Mouse (Mus musculus) naive thymus-derived CD4-positive, alpha-beta T cell, adult 2 months (primary cell): ENCODE results near the gene Vps41.
A peak's percentile ranks its signal among the peaks of the same experiment; 100 is the strongest.

Experiments
- DNase-seq: peaks from one replicate; pipeline ENCODE4 v3.0.0-alpha.2; 2011; ENCODE audit warnings: low read depth

Vps41 gene

GRCm38 (mm10) chr13:18717185-18717584 is at the start of gene Vps41:
Gene Vps41, plus strand, starts transcription at chr13:18717286.
- peak; percentile 89 for DNase-seq

GRCm38 (mm10) chr13:18698518-18699065 is 18.5 kb upstream of the Vps41 start:
- no peak for DNase-seq

- no peak for DNase-seq
Observed at GRCm38 (mm10) chr13:18711685-18712084, 5.4 kb upstream of the Vps41 start.

DNA sequence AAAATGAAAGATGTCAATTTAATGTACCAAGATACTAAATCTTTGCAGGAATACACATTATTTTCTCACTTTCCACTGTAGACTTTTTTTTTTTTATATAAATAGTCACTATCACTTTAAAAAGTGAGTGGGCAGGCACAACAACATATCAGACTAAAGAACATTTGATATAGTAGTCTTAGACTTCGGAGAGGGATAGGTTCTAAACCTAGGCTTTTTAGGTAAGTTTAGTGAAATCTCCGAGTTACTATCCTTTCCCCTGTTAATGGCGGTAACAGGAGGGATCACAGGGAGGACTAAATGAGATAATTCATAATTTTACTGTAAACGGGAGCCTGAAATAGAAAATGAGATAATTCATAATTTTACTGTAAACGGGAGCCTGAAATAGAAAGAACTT is 379 bp upstream of the Vps41 start:
- DNase-seq = no peak

DNA sequence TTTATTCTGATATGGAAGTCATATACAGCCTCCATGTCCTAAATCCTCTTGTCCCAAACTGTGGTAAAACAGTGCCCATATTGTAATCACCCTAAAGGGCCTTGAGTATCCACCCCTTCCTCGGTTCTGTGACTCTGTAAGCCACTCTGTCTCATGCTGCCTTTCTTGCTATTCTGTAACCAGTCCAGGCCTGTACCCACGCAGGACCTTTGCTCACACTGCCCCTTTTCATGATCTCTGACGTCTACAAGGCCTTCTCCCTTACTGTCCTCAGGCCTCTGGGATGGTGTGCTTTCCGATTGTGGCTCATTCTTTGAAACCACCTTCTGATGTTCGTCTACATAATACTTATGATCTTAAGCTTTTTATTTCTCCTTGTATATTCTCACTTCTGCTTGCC is 1.4 kb downstream of the Vps41 start:
- DNase-seq = no peak

GRCm38 (mm10) chr13:18730666-18731065 is 13.6 kb downstream of the Vps41 start:
- DNase-seq = no peak

DNA sequence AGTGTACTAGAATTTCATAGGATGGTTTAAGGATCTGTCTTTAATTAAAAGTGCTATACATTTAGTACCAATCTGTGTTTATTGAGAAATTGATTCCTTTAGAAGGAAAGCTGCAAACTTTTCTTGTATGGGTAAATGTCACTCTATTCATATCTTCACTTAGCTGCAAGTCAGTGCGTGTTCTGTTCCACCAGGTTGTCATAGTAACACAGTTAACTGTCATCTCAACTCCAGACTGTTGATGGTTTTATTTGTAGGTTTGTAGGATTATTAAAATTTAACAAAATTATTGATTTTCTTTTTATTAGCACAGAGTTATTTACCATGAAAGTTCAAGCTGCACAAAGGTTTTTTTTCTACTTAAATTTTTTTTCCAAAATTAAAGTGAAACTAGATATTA is 19.5 kb downstream of the Vps41 start:
- DNase-seq = no peak

DNA sequence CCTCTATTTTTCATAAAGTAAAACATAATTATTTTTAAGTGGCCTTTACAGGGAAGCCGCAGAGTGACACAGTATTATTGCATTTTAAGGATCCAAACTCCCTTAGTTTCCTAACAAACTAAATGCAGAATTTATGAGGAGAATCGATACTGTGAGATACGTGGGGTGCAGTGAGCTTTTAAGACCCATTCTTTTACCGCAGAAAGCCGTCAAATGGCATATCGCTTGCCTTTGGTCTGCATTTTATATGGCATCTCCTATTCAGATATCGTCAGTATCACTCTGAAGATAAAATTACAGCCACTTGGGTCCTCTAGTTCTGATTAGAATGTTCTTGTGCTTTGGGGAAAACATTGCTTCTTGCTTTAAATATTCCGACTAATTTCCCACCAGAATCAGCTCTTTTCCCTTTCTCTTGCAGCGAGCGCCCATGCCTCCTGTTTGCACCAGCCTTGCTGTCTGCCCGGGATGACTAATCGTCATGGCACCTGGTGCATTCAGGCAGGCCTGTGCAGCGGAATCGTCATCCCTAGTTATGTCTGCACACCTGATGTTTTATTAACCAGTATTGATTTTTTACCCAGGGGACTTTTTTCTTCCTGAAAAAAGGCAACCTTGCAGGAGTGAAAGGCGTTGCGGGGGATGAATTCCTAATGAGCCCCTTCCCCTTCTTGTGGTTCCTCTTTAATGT is 26.6 kb downstream of the Vps41 start:
- no peak for DNase-seq

- DNase-seq = no peak
Observed at GRCm38 (mm10) chr13:18744266-18744652, 27.2 kb downstream of the Vps41 start.

- no peak for DNase-seq
Observed at GRCm38 (mm10) chr13:18757958-18758357, 40.9 kb downstream of the Vps41 start.

GRCm38 (mm10) chr13:18759361-18760056 is 42.4 kb downstream of the Vps41 start:
- DNase-seq = no peak

GRCm38 (mm10) chr13:18761452-18761851 is 44.4 kb downstream of the Vps41 start:
- DNase-seq = no peak

DNA sequence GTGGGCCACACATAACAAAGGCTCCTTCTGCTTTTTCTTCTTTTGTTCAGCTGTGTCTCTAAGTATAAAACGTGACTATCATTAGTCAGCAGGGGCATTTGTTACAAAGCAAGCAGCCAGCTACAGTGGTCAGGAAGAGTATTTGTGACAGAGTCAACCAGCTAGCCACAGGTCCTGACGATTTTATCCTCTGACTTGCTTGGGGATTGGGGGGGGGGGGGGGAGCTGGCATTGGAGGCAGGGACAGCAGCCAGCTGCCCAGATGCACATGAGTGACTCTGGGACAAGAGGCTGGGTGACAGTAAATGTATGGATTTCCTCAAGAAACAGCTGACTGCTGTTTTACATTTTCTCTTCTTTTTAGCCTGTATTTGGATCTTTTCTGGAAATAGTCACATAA is 50.8 kb downstream of the Vps41 start:
- DNase-seq = no peak

DNA sequence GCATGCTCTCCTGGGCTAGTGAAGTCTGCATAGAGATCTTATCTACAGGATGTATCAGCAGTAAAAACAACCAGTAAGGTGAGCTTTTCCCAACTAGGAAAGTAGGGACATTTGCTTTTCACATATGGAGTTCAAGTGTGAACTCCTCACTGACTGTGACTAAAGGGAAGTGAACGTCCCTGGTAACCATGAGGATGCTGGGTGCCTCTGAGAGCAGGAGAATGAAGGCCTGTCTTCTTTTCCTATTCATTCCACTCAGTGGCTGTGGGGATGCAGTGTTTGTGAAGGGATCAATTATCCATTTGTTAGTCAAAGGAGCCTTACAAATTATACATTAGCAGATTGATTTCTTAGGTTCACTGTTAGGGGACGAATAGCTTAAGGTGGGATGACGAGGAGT is 51.4 kb downstream of the Vps41 start:
- DNase-seq = no peak

DNA sequence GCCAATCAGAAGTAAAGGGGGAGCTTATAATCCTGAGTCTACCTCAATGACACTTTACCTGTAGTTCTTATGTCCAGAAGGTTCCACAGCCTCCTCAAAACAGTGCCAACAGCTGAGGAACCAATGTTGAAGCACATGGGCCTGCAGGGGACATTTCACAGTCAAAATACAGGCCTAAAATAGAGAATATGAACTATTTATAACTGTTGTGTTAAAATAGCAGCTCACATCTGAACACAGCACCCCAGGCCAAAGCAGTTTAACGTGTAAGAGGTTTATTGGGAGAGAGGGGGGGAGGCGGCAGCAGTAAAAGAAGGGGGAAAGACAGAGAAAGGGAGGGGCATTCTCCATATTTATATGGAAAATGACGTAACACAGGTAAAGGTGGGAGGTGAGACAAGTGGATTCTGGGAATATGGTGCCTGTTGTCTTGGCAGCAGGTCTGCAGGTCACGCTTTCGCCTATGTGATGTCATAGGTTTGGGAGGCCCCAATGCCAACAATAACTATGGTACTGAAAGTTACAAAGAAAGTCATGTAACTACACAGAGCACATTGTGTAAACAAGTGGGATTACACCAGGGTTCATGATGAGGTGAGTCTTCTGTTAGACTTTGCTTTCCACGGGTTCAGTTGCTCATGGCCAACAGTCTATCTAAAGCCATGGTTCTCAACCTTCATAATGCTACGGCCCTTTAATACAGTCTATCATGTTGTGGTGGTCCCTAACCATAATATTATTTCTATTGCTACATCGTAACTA is 56.5 kb downstream of the Vps41 start:
- no peak for DNase-seq

DNA sequence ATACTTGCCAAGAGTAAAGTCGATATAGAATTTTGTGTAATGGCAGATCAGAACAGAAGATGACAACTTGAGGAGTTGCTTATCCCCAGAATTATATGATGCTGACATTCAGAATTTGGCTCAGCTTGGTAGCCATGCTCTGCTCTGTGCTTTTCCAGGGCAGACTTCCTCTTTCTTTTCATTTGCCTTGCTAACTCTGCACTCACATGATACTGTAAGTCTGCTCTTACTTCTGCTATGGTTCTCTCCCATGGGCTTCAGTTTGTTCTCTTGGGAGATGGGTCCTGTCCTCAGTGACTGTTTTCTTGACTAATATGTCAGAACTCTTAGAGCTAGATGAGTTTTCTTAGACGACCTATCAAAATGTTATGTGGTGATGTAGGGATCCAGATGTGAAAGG is 64.2 kb downstream of the Vps41 start:
- DNase-seq = no peak

- no peak for DNase-seq
Observed at GRCm38 (mm10) chr13:18785702-18786101, 68.6 kb downstream of the Vps41 start.

DNA sequence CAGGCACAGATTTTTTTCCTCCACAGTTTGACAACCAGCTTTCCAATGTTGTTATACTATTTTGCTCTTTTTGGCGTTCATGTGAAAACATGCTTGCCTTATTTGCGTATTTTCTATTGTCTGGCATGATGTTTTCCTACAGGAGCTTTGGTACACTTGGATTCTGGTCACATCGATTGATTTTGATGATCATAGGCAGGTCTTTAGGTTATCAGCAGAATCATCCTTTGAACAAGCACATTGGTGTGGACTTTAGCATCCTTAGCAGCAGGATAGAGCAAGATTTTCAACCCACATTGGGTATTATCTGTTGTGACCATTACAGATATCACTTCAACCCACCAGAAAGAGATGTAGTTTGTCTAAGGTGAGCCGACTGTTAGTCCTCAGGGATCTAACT is 71.0 kb downstream of the Vps41 start:
- no peak for DNase-seq

GRCm38 (mm10) chr13:18788689-18789088 is 71.6 kb downstream of the Vps41 start:
- DNase-seq = no peak

- no peak for DNase-seq
Observed at GRCm38 (mm10) chr13:18789662-18790061, 72.6 kb downstream of the Vps41 start.

DNA sequence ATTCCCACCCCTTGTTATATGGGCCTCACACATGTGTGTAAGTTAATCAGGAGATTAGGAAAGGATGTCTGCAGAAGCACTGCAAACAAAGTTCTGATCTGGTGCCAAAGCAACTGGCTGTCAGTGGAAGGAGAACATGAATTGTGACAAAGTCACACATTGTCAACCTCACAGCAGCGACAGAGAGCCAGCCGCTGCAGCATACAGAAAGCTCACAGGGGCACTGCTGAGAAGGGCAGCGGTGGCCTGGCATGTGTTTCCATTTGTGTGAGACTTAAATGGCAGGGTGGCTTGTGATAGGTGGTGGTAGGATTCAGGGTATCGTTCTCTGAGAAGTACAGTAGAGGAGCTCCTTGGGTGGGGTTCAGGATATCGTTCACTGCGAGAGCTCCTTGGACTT is 73.0 kb downstream of the Vps41 start:
- no peak for DNase-seq

- DNase-seq = no peak
Observed at GRCm38 (mm10) chr13:18791314-18791713, 74.2 kb downstream of the Vps41 start.

- DNase-seq = no peak
Observed at GRCm38 (mm10) chr13:18791724-18792123, 74.6 kb downstream of the Vps41 start.
